Mouse (Mus musculus) fibroblast of lung, adult 2 months (primary cell): ENCODE results near the gene Rps2.
A peak's percentile ranks its signal among the peaks of the same experiment; 100 is the strongest.

ENCODE experiments used
- DNase-seq: peaks from one replicate; pipeline ENCODE4 v3.0.0-alpha.2; 2011; ENCODE audit warnings: low read depth

The Rps2 gene

DNA sequence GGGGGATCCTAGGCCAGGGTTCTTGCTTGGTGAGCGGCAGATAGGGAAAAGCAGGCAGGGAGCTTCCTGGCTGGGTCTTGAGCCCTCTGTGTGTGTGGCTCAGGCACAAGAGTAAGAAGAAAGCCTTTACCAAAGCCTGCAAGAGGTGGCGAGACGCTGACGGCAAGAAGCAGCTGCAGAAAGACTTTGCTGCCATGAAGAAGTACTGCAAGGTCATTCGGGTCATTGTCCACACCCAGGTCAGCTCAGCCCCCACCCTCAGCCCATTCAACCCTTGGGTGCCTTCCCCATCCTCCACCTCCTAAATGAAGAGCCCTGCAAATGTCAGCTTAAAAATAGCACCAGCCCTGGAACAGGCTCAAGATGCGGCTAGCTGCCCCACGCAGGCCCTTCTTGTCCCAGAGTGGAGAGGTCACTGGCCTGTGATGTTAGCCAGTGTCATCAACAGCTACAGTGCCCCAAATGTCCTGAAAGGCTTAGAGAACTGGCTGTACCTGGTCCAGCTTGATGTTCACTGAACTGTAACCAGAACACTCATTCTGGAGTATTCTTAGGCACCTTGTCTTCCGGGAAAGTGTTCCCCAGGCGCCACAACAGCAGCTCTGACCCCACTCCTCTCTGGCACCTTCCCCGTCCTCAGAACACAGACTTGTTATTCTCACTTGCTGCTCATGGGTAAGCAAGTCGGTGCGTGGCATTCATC is 14.5 kb downstream of the Rps2 start:
- no peak for DNase-seq

- DNase-seq = no peak
These were observed 15.6 kb downstream of the Rps2 start for GRCm38 (mm10) chr17:24733434-24734050.

DNA sequence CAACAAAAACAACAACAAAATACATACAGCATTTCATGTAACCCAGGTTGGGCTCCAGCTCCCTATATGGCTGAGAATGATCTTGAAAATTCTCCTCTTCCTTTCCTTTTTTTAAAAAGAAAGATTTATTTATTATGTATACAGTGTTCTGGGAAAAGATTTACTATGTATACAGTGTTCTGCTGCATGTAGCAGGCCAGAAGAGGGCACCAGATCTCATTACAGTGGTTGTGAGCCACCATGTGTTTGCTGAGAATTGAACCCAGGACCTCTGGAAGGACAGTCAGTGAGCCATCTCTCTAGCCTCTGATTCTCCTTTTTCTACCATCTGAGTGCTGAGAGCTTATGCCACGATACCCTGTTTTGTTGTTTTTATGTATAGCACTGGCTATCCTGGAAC is 16.6 kb downstream of the Rps2 start:
- DNase-seq = no peak

- no peak for DNase-seq
These were observed 17.5 kb downstream of the Rps2 start for GRCm38 (mm10) chr17:24735446-24735845.

- DNase-seq = peak; percentile 98
These were observed 18.6 kb downstream of the Rps2 start, which contains the start of gene Msrb1 for GRCm38 (mm10) chr17:24736330-24737051. TSS of gene Msrb1 (plus strand) at chr17:24736642.

GRCm38 (mm10) chr17:24737135-24737810 is 19.4 kb downstream of the Rps2 start:
- DNase-seq = no peak

DNA sequence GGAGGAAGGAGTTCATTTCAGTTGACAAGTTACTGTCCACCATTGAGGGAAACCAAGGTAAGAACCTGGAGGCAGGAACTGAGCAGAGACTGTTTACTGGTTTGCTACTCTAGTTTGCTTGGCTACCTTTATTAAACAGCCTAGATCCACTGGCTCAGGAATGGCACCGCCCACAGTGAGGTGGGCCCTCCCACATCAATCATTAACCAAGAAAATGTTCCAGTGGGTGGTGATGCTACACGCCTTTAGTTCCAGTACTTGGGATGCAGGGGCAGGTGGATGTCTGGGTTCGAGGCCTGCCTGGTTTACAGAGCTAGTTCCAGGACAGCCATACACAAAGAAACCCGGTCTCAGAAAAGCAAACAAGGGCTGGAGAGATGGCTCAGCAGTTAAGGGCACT is 20.3 kb downstream of the Rps2 start:
- no peak for DNase-seq

GRCm38 (mm10) chr17:24739926-24740325 is 22.0 kb downstream of the Rps2 start:
- no peak for DNase-seq

DNA sequence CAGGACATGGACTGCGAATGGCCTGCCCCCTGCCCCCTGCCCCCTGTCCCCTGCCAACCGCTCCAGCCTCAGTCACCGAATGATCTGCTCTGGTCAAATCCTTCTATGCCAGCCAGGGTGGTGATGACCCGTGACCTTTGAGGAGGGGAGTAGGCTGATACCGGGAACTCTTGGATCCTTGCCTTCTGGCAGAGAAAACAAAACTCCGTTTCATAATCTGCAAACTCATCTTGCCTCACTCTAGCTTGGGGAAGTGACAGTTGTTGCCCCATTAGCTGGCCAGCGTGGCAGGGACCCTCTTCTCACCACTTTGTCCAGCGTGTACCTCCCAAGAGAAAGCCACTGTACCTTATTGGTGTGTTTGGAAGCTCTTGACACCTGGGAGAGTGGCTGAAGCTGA is 24.4 kb downstream of the Rps2 start:
- no peak for DNase-seq

- DNase-seq = no peak
These were observed 26.0 kb downstream of the Rps2 start for GRCm38 (mm10) chr17:24743896-24744295.

DNA sequence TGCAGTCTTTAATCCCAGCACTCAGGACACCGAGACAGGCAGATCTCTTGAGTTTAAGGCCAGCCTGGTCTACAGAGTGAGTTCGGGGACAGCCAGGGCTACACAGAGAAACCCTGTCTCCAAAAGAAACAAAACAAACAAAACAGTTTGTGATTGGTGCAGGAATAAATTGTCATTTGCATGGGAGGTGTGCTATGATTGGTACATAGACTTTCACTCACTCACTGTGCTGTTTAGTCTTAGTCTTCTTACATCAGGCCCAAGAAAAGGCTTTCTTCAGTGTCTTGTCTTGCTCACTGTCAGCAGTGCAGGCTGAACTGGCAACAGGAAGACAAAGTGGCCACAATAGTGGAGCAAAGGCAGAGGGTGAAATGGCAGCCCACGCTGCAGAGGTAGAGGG is 26.5 kb downstream of the Rps2 start:
- no peak for DNase-seq

- DNase-seq = peak; percentile 70
These were observed 27.9 kb downstream of the Rps2 start for GRCm38 (mm10) chr17:24745526-24746497.

DNA sequence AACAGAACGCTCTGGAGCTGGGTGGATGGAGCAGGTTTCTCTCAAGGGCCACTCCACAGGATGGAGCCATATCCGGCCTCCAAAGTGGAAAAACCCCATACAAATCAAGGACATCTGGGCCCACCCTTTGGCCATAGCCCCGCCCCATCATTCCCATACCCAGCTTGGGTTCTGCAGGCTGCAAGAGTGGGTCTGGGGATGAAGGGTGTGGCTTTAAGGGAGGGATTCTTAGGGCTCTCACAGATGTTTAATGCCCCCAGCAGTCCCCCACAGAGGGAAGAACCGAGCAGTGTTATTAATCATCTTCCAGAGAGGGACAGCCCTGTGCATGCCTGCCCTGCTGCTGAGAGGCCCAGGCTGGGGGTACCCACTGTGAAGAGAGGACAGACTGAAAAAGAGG is 29.1 kb downstream of the Rps2 start:
- no peak for DNase-seq

DNA sequence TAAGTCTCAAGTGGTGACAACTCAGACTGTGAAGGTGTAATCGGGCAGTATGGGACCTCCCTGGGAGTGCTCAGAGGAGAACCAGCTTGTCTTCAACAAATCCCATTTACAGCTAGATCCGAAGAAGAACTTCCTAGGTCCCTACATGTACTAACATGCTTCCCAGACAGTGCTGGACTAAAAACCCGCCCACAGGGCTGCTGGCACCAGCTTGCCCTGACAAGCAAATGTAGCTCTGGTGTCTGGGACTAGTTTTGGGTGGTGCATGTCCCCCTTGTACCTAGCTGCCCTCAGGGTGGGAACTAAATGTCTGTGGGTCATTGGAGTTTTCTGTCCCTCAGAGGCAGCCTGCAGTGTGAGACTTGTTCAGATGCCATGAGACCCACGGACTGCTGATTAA is 33.6 kb downstream of the Rps2 start:
- no peak for DNase-seq

DNA sequence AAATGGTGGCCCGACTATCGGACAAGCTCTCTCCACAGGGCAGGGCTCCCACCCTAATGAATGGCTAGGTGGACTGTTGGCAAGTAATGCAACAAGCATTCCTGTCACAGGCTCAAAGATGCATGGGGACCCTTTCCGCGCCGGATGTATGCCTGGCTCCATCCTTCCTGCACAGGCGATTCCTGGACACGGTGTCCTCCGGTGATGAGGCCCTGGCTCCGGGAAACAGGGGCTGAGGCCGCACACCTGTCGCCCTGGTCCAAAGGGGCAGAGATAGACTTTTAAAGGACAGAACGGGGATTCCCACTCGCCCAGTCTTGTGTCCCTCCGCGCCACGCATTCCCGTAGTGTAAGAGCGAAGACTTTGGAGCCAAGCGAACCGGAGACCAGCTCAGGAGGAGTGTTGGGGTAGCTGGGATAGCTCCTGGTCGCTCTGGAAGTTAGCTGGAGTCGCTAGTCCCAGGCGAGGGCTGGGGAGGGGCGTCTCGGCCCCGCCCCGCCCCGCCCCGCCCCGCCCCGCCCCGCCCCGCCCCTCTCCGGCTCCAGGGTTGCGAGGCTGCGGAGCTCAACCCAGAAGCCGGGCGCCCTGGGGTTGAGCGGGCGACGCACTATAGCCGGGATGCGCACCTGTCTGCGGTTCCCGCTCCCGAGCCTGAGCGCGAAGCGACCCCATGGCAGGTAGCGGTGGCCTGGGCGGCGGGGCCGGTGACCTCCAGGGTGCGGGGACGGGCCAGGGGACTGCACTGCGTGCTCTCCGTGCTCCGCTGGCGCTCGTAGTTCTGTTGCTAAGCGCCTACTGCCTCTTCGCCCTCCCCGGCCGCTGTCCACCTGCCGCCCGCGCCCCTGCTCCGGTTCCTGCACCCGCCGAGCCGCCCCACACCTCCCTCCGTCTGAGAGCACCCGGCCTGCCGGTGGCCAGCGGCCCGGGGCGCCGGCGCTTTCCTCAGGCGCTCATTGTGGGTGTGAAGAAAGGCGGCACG is 34.8 kb downstream of the Rps2 start, which contains the start of gene Hs3st6:
Gene Hs3st6, plus strand, starts transcription at position 574 of the 980 bp plus-strand sequence.
- no peak for DNase-seq

DNA sequence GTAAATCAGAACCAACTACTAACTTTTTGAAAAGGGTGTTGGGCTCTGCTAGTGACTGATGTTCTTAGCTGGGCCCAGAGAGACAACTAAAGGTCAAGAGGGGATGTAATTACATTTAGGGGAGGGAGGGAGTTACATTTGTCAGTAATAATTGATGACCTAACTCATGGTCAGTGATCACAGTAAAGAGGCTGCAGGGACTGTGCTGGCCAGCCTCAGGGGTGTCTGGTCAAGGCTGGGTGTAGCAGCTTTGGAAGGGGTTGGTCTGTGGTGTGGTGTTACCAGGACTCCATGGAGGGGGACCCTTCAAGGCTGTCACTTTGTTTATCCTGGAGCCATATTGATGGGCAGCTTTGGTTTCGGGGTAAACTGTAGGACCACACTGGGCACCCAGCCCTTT is 39.5 kb downstream of the Rps2 start:
- no peak for DNase-seq

DNA sequence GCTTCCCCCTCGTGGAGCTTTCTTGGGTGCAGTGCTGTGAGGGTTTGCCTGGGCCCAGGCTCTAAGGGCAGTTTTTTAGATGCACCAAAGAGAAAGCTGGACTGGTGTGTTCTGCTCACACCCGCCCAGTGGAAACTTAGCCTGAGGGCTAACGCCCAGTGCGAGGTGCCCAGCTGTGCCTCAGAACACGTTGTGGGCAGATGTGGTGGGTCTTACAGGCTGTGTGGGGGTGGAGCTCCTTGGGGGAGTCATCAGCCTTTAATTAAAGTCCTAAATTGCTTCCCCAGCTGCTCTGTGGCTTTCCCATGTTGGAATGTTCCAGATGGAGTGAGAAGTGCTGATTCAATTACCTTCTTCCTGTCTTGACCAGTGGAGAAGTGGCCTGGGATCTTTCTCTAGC is 43.2 kb downstream of the Rps2 start:
- no peak for DNase-seq

DNA sequence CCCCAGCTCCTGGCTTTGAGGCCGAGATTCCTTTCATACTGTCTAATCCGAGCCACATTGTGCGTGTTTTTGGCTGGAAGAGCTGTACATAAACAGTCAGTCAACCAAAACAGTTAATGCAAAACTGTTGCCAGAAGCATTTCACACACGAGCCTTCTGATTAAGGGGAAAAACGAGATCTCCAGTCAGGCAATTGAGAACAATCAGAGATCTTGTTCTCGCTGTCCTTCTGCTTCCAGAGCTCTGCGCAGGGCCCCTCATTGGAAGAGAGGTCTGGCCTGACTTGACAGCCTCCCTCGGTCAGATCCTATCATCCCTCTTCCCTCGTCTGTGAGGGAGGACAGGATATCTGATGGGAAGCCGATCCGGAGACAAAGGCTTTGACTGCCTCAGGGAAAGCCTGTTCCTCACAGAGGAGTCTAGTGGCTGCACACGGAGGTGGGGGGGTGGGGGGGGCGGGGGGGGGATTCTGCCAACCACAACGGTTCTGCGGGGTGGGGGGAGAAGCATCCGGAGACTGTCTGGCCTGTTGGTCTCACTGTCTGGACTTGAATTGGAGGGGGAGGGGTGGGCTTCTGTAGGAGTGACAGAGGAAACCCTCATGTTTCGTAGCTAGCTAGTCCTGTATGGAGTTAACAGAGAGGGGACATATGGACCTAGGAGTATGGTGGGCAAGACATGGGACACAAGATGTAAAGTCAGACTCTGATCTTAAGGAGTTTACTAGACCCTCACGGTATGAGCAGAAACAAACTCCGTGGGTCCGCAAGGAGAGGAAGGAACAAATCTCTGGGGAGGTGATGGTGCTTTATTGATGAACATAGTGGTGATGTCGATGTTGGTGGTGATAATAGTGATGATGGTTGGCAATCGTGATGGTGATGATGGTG is 47.3 kb downstream of the Rps2 start:
- DNase-seq = no peak

GRCm38 (mm10) chr17:24766266-24766875 is 48.5 kb downstream of the Rps2 start:
- DNase-seq = no peak
